Mouse (Mus musculus): Measurements from ENCODE around the gene Slc26a9. TPM values are rescaled to one million over a fixed set of nuclear protein-coding genes. Genes with fewer than 3 reads are reported as not detected.

Gene Slc26a9
- total RNA-seq, 1 experiment, result 0.36 TPM

GRCm38 (mm10) chr1:131820887-131821328 lies 77.1 kb downstream of the Slc26a9 start:
- no peak for DNase-seq (ENCODE audit: low read depth, low spot score)
- no peaks in the 10 kb centered on the region for H3K36me3 ChIP-seq (ENCODE audit: control insufficient read depth, insufficient read depth, low read length, poor library complexity, severe bottlenecking)
- H3K4me3 ChIP-seq (ENCODE audit: insufficient read depth in 1 of 2, low read depth in 1 of 2, low read length in 2 of 2, poor library complexity in 1 of 2, severe bottlenecking in 1 of 2), result no peak overlapping the region
- no peaks in the 10 kb centered on the region for H3K9me3 ChIP-seq (ENCODE audit: control insufficient read depth, insufficient read depth, low read depth, low read length)
- in situ Hi-C loops (cut with MboI; ENCODE audit: low sequenced_read_pairs in 2 of 2, unreplicated experiment in 2 of 2), result no loop called here
- H3K4me1 ChIP-seq (ENCODE audit: control insufficient read depth in 2 of 2, insufficient read depth in 2 of 2, low read length in 2 of 2, poor library complexity in 1 of 2), result peaks cover 3 to 5% of the 10 kb centered on the region in 2 experiments; a peak in 2 of 4 replicates
- no peak overlapping the region for H3K9ac ChIP-seq (ENCODE audit: insufficient read depth, low read depth, low read length, poor library complexity, severe bottlenecking)
- no peak overlapping the region for H3K27ac ChIP-seq (ENCODE audit: insufficient read depth, low read depth, low read length, poor library complexity, severe bottlenecking)
- TF ChIP-seq ZNF384 (IDR thresholded peaks at IDR 0.05; ENCODE audit: low read depth, low read length), result no peak
- no peak for TF ChIP-seq CHD2 (IDR thresholded peaks at IDR 0.05; ENCODE audit: low read depth, low read length)
- no peak for TF ChIP-seq HCFC1 (IDR thresholded peaks at IDR 0.05; ENCODE audit: borderline replicate concordance, insufficient read depth, low read length)
- no peak for TF ChIP-seq MAFK (IDR thresholded peaks at IDR 0.05; ENCODE audit: insufficient read depth, low read depth, low read length)
- no peak for TF ChIP-seq ZC3H11A (IDR thresholded peaks at IDR 0.05; ENCODE audit: borderline replicate concordance, low read depth, low read length)

Other genes with a start within 250 kb of the Slc26a9 start
- gene Srgap2, start 216.7 kb upstream of the Slc26a9 start, total RNA-seq (2012; rRNA removed), result 26.4 and 38.6 TPM in 2 replicates
- gene Fam72a, start 216.1 kb upstream of the Slc26a9 start, total RNA-seq (2012; rRNA removed), result 3.5 and 5.8 TPM in 2 replicates
- gene Avpr1b, start 144.8 kb upstream of the Slc26a9 start, total RNA-seq (2012; rRNA removed), result not detected in 2 replicates
- gene Ctse, start 105.7 kb upstream of the Slc26a9 start, total RNA-seq (2012; rRNA removed), result not detected in 2 replicates
- gene Rab7b, start 55.3 kb upstream of the Slc26a9 start, total RNA-seq (2012; rRNA removed), result 0.16 and 0.18 TPM in 2 replicates
- gene Pm20d1, start 53.4 kb downstream of the Slc26a9 start, total RNA-seq (2012; rRNA removed), result 2.0 and 4.9 TPM in 2 replicates
- 17.3 and 21.8 TPM in 2 replicates for gene Slc41a1, start 83.5 kb downstream of the Slc26a9 start, total RNA-seq (2012; rRNA removed)
- 4.7 and 9.7 TPM in 2 replicates for gene Rab29, start 123.2 kb downstream of the Slc26a9 start, total RNA-seq (2012; rRNA removed)
- gene Nucks1, start 166.5 kb downstream of the Slc26a9 start, total RNA-seq (2012; rRNA removed), result 207 and 219 TPM in 2 replicates
- 6.0 and 7.5 TPM in 2 replicates for gene Slc45a3, start 218.9 kb downstream of the Slc26a9 start, total RNA-seq (2012; rRNA removed)

All from ES-E14 (cell line).